Mouse (Mus musculus): ENCODE results near the gene Eno2.

Eno2 gene

DNA sequence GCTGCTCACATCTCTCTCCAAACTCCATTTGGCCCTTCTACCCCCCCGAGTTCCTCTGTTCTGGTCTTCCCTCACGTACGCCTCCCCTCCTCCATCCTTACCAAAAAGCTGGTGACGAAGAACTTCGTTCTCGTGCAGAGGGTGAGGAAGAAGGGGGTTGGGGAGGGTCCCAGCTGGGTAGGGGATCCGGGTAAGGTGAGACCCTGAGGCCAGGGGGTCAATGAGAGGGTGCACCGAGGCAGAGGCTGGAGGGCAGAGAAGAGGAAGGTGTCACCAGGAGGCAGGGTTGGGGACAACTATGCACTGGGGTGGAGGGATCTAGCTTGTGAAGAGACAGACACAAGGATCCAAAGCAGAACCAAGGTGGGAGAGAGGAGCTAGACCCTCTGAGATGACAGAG lies 25.8 kb downstream of the Eno2 start:
- ChIA-PET CTCF (interaction anchor here in 2 of 4 experiments (0.9 to 3.4 kb wide), 4 partner anchors 14 to 41 kb away, joined by 4 to 46 read pairs (median 8); partner anchors contain the start of genes Atn1 (in 1 of the 2) and Gm45234 (in 1 of the 2)), POLR2A (interaction anchor here (0.6 to 23.3 kb wide), 31 partner anchors 12 to 422 kb away, joined by 3 to 686 read pairs (median 6); partner anchors contain the start of genes Atn1 (in 3 of the 4), Gm45234 (in 3 of the 4), Cdca3 (in 2 of the 4) and Emg1 (in 2 of the 4))

- ChIA-PET POLR2A (interaction anchor here (0.6 to 23.3 kb wide), 27 partner anchors 11 to 423 kb away, joined by 3 to 686 read pairs (median 6); partner anchors contain the start of genes Atn1 (in 3 of the 4), Gm45234 (in 3 of the 4), Cdca3 (in 2 of the 4) and Emg1 (in 2 of the 4)), CTCF (interaction anchor here in 1 of 4 experiments (3.4 kb wide), 1 partner anchor 15 kb away, joined by 46 read pairs; the partner anchor contains the start of genes Atn1 and Gm45234)
Observed at GRCm38 (mm10) chr6:124742839-124743514, 26.5 kb downstream of the Eno2 start.

- POLR2A ChIA-PET: interaction anchor here (0.5 to 23.3 kb wide), 259 partner anchors 8 to 823 kb away, joined by 3 to 686 read pairs (median 5); partner anchors contain the start of genes Atn1 (in 4 of the 4), Emg1 (in 4 of the 4), Gm45234 (in 4 of the 4) and Phb2 (in 4 of the 4)
- CTCF ChIA-PET: interaction anchor here (0.6 to 2.1 kb wide), 14 partner anchors 14 to 450 kb away, joined by 3 to 12 read pairs (median 4); partner anchors contain the start of genes Cdca3 (in 1 of the 4), Emg1 (in 1 of the 4), Gm45234 (in 1 of the 4) and Mrpl51 (in 1 of the 4)
Observed at GRCm38 (mm10) chr6:124741842-124742241, 27.6 kb downstream of the Eno2 start.

GRCm38 (mm10) chr6:124740888-124741761 lies 28.3 kb downstream of the Eno2 start, which contains the start of gene Grcc10:
Gene Grcc10 (minus strand): TSS chr6:124741374.
- CTCF ChIA-PET: interaction anchor here (0.6 to 2.1 kb wide), 19 partner anchors 15 to 450 kb away, joined by 3 to 12 read pairs (median 4); partner anchors contain the start of genes Cdca3 (in 1 of the 4), Emg1 (in 1 of the 4), Gm45234 (in 1 of the 4) and Lpcat3 (in 1 of the 4)
- POLR2A ChIA-PET: interaction anchor here (0.5 to 23.3 kb wide), 284 partner anchors 8 to 1866 kb away, joined by 3 to 686 read pairs (median 4); partner anchors contain the start of genes Atn1 (in 4 of the 4), C1rl (in 4 of the 4), Cdca3 (in 4 of the 4) and Emg1 (in 4 of the 4)

- ChIA-PET POLR2A (interaction anchor here (0.5 to 23.3 kb wide), 160 partner anchors 8 to 1865 kb away, joined by 3 to 686 read pairs (median 7); partner anchors contain the start of genes Atn1 (in 4 of the 4), C1rl (in 4 of the 4), Cdca3 (in 4 of the 4) and Emg1 (in 4 of the 4)), CTCF (interaction anchor here in 3 of 4 experiments (0.6 to 2.1 kb wide), 11 partner anchors 17 to 107 kb away, joined by 3 to 12 read pairs (median 5); no protein-coding TSS in a partner anchor)
Observed at GRCm38 (mm10) chr6:124740211-124740887, 29.1 kb downstream of the Eno2 start.

GRCm38 (mm10) chr6:124739231-124739796 lies 30.2 kb downstream of the Eno2 start:
- POLR2A ChIA-PET: interaction anchor here (0.5 to 23.3 kb wide), 56 partner anchors 8 to 452 kb away, joined by 3 to 686 read pairs (median 6); partner anchors contain the start of genes Emg1 (in 3 of the 4), Phb2 (in 3 of the 4), Atn1 (in 2 of the 4) and Eno2 (in 2 of the 4)
- CTCF ChIA-PET: interaction anchor here in 3 of 4 experiments (1.0 to 2.1 kb wide), 11 partner anchors 20 to 266 kb away, joined by 3 to 11 read pairs (median 4); partner anchors contain the start of gene Lpcat3 (in 1 of the 3)

GRCm38 (mm10) chr6:124738511-124739023 lies 30.9 kb downstream of the Eno2 start, which contains the start of gene Ptpn6:
Gene Ptpn6 (minus strand): TSS chr6:124738714.
- ChIA-PET CTCF (interaction anchor here in 3 of 4 experiments (0.9 to 2.1 kb wide), 13 partner anchors 19 to 265 kb away, joined by 3 to 11 read pairs (median 4); partner anchors contain the start of genes Emg1 (in 1 of the 3), Lpcat3 (in 1 of the 3) and Phb2 (in 1 of the 3)), POLR2A (interaction anchor here (0.5 to 23.3 kb wide), 57 partner anchors 8 to 453 kb away, joined by 3 to 686 read pairs (median 5); partner anchors contain the start of genes Emg1 (in 3 of the 4), Phb2 (in 3 of the 4), Atn1 (in 2 of the 4) and Cdca3 (in 2 of the 4))

DNA sequence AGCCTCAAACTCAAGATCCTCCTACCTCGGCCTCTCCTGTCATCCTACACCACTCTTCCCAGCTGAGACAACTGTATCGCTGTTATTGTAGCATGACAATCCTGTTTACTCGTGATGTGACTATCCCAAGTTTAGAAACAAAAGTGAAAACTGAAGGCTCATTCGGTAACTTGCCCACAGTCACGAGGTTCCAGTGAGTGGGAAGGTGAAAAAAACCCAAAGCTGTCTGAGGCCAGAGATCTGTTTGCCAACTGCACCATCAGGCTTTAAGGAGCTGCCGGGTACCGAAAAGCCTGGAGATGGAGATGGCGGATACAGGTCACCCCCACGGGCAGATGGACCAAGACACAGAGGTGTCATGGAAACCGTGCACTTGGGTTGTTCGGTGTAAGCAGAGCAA lies 32.4 kb downstream of the Eno2 start:
- CTCF ChIA-PET: interaction anchor here in 1 of 4 experiments (0.8 kb wide), 1 partner anchor 34 kb away, joined by 3 read pairs; no protein-coding TSS in a partner anchor
- POLR2A ChIA-PET: interaction anchor here in 3 of 4 experiments (0.8 to 23.3 kb wide), 7 partner anchors 7 to 69 kb away, joined by 3 to 686 read pairs (median 246); partner anchors contain the start of genes Emg1 (in 3 of the 3), Phb2 (in 3 of the 3), Atn1 (in 2 of the 3) and Gm45234 (in 2 of the 3)

- POLR2A ChIA-PET: interaction anchor here in 2 of 4 experiments (0.6 to 23.3 kb wide), 6 partner anchors 10 to 254 kb away, joined by 3 to 686 read pairs (median 28); partner anchors contain the start of genes Atn1 (in 1 of the 2), Emg1 (in 1 of the 2), Eno2 (in 1 of the 2) and Gm45234 (in 1 of the 2)
Observed at GRCm38 (mm10) chr6:124734417-124734816, 35.1 kb downstream of the Eno2 start.

DNA sequence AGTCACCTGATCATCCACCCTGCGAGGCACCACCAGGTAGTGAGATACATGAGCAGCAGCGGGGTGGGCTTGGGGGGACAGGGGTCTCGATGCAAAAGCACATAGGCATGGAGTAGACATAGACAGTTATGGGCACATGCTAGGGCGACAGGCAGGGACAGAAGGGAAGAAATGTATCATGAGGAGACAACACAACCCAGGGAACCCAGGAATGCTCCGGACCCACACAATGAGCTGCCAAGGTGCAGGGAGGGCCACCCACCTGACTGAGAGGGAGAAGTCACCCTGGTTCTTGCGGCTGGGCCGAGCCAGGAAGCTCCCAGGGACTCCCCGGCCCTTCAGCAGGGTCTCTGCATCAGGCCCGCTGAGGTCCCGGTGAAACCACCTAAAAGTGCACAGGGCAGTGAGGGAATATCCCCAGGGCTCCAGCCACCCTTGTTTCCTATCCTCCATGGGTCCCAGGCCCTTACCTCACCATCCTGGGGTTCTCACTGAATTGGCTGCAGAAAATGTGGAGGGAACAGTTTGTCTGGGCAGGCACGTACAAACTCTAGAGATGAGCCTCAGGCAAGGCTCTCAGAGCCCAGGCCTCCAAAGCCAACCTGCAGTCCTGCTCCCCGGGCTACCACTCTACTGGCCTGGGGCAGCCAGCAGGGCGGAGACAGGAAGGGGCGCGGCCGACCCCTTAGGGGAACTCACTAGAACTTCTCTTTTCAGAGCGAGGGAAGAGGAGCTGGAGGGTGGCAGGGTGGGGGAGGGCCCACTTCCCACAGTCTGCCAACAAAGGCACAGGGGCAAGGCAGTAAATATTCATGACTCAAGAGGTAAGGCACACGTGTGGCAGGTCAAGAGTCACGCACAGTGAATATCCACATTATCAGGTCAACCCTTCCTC lies 36.8 kb downstream of the Eno2 start:
- CTCF ChIA-PET: interaction anchor here in 3 of 4 experiments (0.5 to 2.4 kb wide), 10 partner anchors 12 to 220 kb away, joined by 3 to 10 read pairs (median 4); no protein-coding TSS in a partner anchor

More at GRCm38 (mm10) chr6:124734417-124734816, 35.1 kb downstream of the Eno2 start:
- CTCF ChIA-PET: interaction anchor here in 1 of 4 experiments (1.1 kb wide), 1 partner anchor 11 kb away, joined by 3 read pairs; no protein-coding TSS in a partner anchor

DNA sequence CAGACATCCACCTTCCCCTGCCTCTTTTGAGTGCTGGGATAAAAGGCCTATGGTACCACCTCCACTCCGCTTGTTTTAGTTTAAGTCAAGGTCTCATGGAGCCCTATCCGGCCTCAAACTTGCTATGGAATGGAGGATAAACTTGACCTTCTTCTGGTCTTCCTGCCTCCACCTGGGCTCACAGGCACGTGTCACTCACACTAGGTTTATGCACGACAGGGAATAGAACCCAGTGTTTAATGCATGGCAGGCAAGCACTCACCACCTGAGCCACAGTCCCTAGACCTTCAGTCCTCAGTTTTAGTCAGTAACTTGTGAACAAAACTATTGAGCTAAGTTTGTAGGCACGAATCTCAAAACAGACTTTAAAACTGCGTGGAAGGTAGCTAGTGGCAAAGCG lies 38.4 kb downstream of the Eno2 start:
- ChIA-PET CTCF (interaction anchor here in 2 of 4 experiments (1.0 to 2.4 kb wide), 2 partner anchors 14 to 28 kb away, joined by 3 to 10 read pairs; no protein-coding TSS in a partner anchor), POLR2A (interaction anchor here (0.6 to 23.3 kb wide), 15 partner anchors 10 to 529 kb away, joined by 3 to 686 read pairs (median 6); partner anchors contain the start of genes Grcc10 (in 4 of the 4), Phb2 (in 2 of the 4), Atn1 (in 1 of the 4) and Emg1 (in 1 of the 4))

More for the DNA sequence above, 36.8 kb downstream of the Eno2 start:
- POLR2A ChIA-PET: interaction anchor here (0.5 to 23.3 kb wide), 31 partner anchors 8 to 459 kb away, joined by 3 to 686 read pairs (median 4); partner anchors contain the start of genes Grcc10 (in 4 of the 4), Emg1 (in 3 of the 4), Phb2 (in 3 of the 4) and Atn1 (in 2 of the 4)

- ChIA-PET CTCF (interaction anchor here in 3 of 4 experiments (0.5 to 1.7 kb wide), 4 partner anchors 13 to 207 kb away, joined by 3 to 6 read pairs (median 6); no protein-coding TSS in a partner anchor), POLR2A (interaction anchor here (0.7 to 23.3 kb wide), 14 partner anchors 8 to 99 kb away, joined by 3 to 686 read pairs (median 7); partner anchors contain the start of genes Grcc10 (in 4 of the 4), Ptpn6 (in 3 of the 4), Emg1 (in 2 of the 4) and Phb2 (in 2 of the 4))
Observed at GRCm38 (mm10) chr6:124729850-124730705, 39.4 kb downstream of the Eno2 start.

DNA sequence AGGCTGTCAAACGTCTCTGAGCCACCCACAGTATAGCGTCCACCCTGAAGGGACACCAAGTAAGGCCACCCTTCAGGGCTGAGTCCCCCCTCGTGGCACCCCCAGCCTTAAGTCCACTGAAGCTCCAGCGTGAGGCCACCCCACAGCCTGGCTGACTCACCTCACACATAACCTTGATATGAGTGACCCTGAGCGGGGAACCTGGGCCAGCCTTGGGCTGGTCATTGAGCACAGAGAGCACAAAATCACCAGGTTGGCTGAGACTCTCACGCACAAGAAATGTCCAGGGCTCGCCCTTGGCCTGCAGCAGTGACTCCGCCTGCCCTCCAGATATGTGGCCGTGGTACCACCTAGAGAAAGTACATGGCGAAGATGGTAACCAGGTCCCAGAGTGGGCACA lies 40.9 kb downstream of the Eno2 start:
- POLR2A ChIA-PET: interaction anchor here (0.6 to 23.3 kb wide), 14 partner anchors 9 to 77 kb away, joined by 3 to 686 read pairs (median 7); partner anchors contain the start of genes Grcc10 (in 4 of the 4), Emg1 (in 3 of the 4), Phb2 (in 3 of the 4) and Ptpn6 (in 2 of the 4)
- CTCF ChIA-PET: interaction anchor here in 3 of 4 experiments (0.6 to 1.7 kb wide), 3 partner anchors 12 to 76 kb away, joined by 3 to 5 read pairs (median 3); no protein-coding TSS in a partner anchor
